Mouse (Mus musculus) lung, embryonic 14.5 days (tissue): ENCODE measurements around the gene Extl1. TPM values are rescaled to one million over a fixed set of nuclear protein-coding genes. Genes with fewer than 3 reads are reported as not detected.

Source experiments
- ATAC-seq: fragments of 200-750 bp; cut with Nextera tagmentation; 2 replicates; pipeline ENCODE4 v1.8.0; 2017; ENCODE audit warnings: mild to moderate bottlenecking, moderate TSS enrichment, moderate library complexity; ENCODE audit not compliant: insufficient read depth
- DNase-seq: peaks from one replicate; pipeline ENCODE4 v3.0.0-alpha.2; 2015
- H3K27ac ChIP-seq: fragments of 300-500 bp; sonication (generic); 2 replicates; pipeline ENCODE4 v1.5.1; 2014; ENCODE audit warnings: low read depth, mild to moderate bottlenecking, moderate library complexity
- H3K27me3 ChIP-seq: fragments of 300-500 bp; sonication (generic); 2 replicates; pipeline ENCODE4 v1.6.1; 2014; ENCODE audit warnings: low read length, control low read depth; ENCODE audit not compliant: insufficient read depth
- H3K36me3 ChIP-seq: fragments of 300-500 bp; sonication (generic); 2 replicates; pipeline ENCODE4 v1.6.1; 2014; ENCODE audit warnings: control low read depth; ENCODE audit not compliant: insufficient read depth
- H3K4me1 ChIP-seq: fragments of 300-500 bp; sonication (generic); 2 replicates; pipeline ENCODE4 v1.6.1; 2014; ENCODE audit warnings: antibody characterized with exemption, control low read depth; ENCODE audit not compliant: insufficient read depth
- H3K4me2 ChIP-seq: fragments of 300-500 bp; sonication (generic); 2 replicates; pipeline ENCODE4 v1.6.1; 2014; ENCODE audit warnings: mild to moderate bottlenecking
- H3K4me3 ChIP-seq: fragments of 300-500 bp; sonication (generic); 2 replicates; pipeline ENCODE4 v1.5.1; 2014; ENCODE audit warnings: low read depth, low read length
- H3K9ac ChIP-seq: fragments of 300-500 bp; sonication (generic); 2 replicates; pipeline ENCODE4 v1.6.1; 2014
- H3K9me3 ChIP-seq: fragments of 300-500 bp; sonication (generic); 2 replicates; pipeline ENCODE4 v1.6.1; 2016; ENCODE audit warnings: low read depth, low read length, control low read depth
- CTCF ChIP-seq: IDR thresholded peaks from 2 replicates; pipeline ENCODE4 v1.5.1; 2016; ENCODE audit warnings: antibody characterized with exemption, low read depth
- WGBS: fragments of 180-500 bp; shearing (Covaris S2); extraction: QIAGEN DNeasy Blood & Tissue Kit; methylation state at CpG from one replicate; pipeline ENCODE4 v1.1.7; 2014; 5-methylcytosine and 5-hydroxymethylcytosine counted together
- polyA plus RNA-seq: library from polyadenylated mRNA; unstranded; fragments of >200 nt; fragmentation: Nextera tagmentation; extraction: Ambion mirVana; gene quantifications from 2 replicates; pipeline ENCODE4 v1.2.1, GENCODE M21; 2014

Extl1 gene
- polyA plus RNA-seq, 1 experiment from 2014 or later: 3.7 TPM

- Histone ChIP-seq H3K27me3 (no peaks in the 10 kb centered on the region), H3K4me3 (no peak overlapping the region), H3K9me3 (no peaks in the 10 kb centered on the region), H3K36me3 (no peaks in the 10 kb centered on the region), H3K9ac (no peak overlapping the region), H3K4me1 (no peaks in the 10 kb centered on the region), H3K27ac (no peak overlapping the region), H3K4me2 (no peak overlapping the region)
- ATAC-seq (no peak), DNase-seq (no peak)
- TF ChIP-seq CTCF: no peak
- WGBS: 77% methylated on average over 6 of the region's 6 CpGs
These were observed 24.0 kb downstream of the Extl1 start for GRCm38 (mm10) chr4:134359649-134360048.

- no peak for TF ChIP-seq CTCF
- Histone ChIP-seq H3K36me3 (no peaks in the 10 kb centered on the region), H3K27me3 (no peaks in the 10 kb centered on the region), H3K9me3 (no peaks in the 10 kb centered on the region), H3K9ac (no peak overlapping the region), H3K4me2 (peak overlapping the region; percentile 39), H3K27ac (no peak overlapping the region), H3K4me1 (no peaks in the 10 kb centered on the region), H3K4me3 (no peak overlapping the region)
- ATAC-seq: 0 out of 2 replicates have a peak, but pooled peaks have one; percentile 11
- WGBS: 39% methylated on average over 17 of the region's 17 CpGs
- no peak for DNase-seq
These were observed 26.2 kb downstream of the Extl1 start for GRCm38 (mm10) chr4:134357461-134357771.

DNA sequence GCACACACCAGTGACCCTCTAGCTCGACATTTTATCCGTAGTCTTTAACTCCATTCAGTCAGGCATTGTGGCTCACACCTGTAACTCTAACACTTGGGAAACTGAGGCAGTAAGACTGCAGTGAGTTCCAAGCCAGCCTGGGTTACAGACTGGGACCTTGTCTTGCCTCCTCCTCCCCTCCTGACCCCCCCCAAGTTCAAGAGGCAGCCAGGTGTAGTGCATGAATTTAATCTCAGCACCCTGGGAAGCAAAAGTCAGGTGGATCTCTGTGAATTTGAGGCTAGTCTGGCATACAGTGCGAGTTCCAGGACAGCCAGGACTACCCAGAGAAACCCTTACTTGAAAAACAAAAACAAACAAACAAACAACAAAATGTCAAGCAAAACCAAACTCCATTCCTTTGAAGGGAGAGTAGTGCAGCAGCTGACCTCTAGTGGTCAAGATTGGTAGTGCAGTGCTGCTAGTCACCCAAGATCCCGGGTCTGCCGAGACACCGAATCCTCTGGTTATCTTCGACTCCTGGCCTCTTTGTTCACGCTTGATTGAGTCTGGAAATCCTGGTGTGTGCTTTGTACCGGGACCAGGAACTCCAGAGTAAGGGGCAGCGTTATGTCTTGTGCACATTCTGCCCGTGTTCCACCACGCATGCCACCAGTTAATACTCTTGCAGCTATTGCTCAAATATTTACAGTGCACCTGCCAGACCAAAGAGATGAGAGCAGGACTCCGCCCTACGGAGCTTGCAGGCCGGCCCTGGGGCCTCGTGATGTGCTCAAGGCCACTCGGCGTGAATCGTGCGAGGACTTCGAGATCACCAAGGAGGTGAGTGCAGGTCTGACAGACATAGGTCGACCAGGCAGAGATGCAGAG lies 26.8 kb downstream of the Extl1 start:
- Histone ChIP-seq H3K4me1 (no peaks in the 10 kb centered on the region), H3K27ac (no peak overlapping the region), H3K9me3 (no peaks in the 10 kb centered on the region), H3K27me3 (no peaks in the 10 kb centered on the region), H3K9ac (no peak overlapping the region), H3K36me3 (no peaks in the 10 kb centered on the region), H3K4me2 (peak overlapping the region; percentile 39), H3K4me3 (no peak overlapping the region)
- TF ChIP-seq CTCF: peak; percentile 98
- WGBS: 15% methylated on average over 22 of the region's 22 CpGs
- DNase-seq (peak; percentile 89), ATAC-seq (peak; percentile 47; the same call in 1 of the 2 replicates)

GRCm38 (mm10) chr4:134355841-134356452 lies 27.7 kb downstream of the Extl1 start:
- ATAC-seq (no peak), DNase-seq (peak; percentile 17)
- H3K4me3 ChIP-seq: no peak overlapping the region
- no peak overlapping the region for H3K9ac ChIP-seq
- H3K4me1 ChIP-seq: no peaks in the 10 kb centered on the region
- no peaks in the 10 kb centered on the region for H3K27me3 ChIP-seq
- TF ChIP-seq CTCF: no peak
- no peaks in the 10 kb centered on the region for H3K9me3 ChIP-seq
- H3K36me3 ChIP-seq: no peaks in the 10 kb centered on the region
- WGBS: 31% methylated on average over 16 of the region's 16 CpGs
- H3K27ac ChIP-seq: peak overlapping the region; percentile 16; the same call in 1 of the 2 replicates
- H3K4me2 ChIP-seq: 0 out of 2 replicates have a peak overlapping the region, but pooled peaks have one; percentile 10

GRCm38 (mm10) chr4:134353527-134354409 lies 29.9 kb downstream of the Extl1 start:
- no peaks in the 10 kb centered on the region for H3K9me3 ChIP-seq
- ATAC-seq (no peak), DNase-seq (no peak)
- H3K4me2 ChIP-seq: no peak overlapping the region
- no peak overlapping the region for H3K9ac ChIP-seq
- H3K4me1 ChIP-seq: no peaks in the 10 kb centered on the region
- no peak overlapping the region for H3K27ac ChIP-seq
- H3K4me3 ChIP-seq: no peak overlapping the region
- 59% methylated on average over 5 of the region's 5 CpGs for WGBS
- TF ChIP-seq CTCF: no peak
- no peaks in the 10 kb centered on the region for H3K27me3 ChIP-seq
- no peaks in the 10 kb centered on the region for H3K36me3 ChIP-seq

DNA sequence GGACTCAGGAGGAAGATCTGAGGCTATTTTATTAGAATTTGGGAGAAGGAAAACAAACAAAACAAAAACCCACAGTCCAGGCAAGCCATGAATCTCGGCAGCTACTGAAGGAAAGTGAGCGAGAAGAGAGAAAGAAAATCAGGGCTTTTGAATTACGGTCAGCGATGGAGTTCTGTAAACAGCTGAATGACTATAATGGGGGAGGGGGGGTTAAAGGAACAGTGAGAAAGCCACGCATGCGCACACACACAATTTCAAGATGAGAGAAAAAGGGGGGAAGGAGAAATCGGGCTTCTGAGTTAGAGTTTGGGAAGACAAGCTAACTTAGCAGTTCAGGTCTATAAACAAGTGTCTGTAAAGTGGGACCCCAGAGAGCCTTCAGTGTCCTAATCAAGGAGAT lies 30.7 kb downstream of the Extl1 start:
- ATAC-seq: no peak
- H3K9ac ChIP-seq: no peak overlapping the region
- H3K36me3 ChIP-seq: no peaks in the 10 kb centered on the region
- no peaks in the 10 kb centered on the region for H3K4me1 ChIP-seq
- no peaks in the 10 kb centered on the region for H3K9me3 ChIP-seq
- H3K4me2 ChIP-seq: no peak overlapping the region
- WGBS: 56% methylated on average over 7 of the region's 7 CpGs
- DNase-seq: no peak
- H3K4me3 ChIP-seq: no peak overlapping the region
- H3K27me3 ChIP-seq: no peaks in the 10 kb centered on the region
- no peak overlapping the region for H3K27ac ChIP-seq
- TF ChIP-seq CTCF: no peak

DNA sequence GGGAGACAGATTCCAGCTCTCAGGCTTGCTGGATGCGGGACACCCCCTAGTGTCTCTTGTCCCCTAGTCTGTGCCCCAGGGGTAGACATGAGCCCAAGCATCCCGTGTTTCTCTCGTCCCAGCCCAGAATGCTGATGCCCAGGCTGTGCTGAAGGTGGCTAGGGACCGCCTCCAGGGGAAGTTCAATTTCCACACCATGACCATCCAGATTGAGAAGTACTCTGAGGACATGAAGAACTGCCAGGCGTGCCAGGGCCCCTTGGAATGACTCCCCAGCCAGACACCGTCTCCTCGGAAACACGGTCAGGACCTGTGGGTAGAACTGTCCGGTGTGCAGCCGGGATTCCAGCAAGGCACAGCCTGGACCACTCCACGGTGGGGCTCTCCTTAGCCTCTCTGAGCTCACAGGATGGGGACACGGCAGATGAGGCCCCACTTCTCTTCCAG lies 31.4 kb downstream of the Extl1 start:
- ATAC-seq (no peak), DNase-seq (no peak)
- no peaks in the 10 kb centered on the region for H3K27me3 ChIP-seq
- no peaks in the 10 kb centered on the region for H3K4me1 ChIP-seq
- H3K9ac ChIP-seq: no peak overlapping the region
- H3K36me3 ChIP-seq: no peaks in the 10 kb centered on the region
- no peak overlapping the region for H3K4me3 ChIP-seq
- no peak overlapping the region for H3K27ac ChIP-seq
- no peaks in the 10 kb centered on the region for H3K9me3 ChIP-seq
- no peak for TF ChIP-seq CTCF
- no peak overlapping the region for H3K4me2 ChIP-seq
- 72% methylated on average over 12 of the region's 12 CpGs for WGBS
